8 mouse cellular contexts compared by ENCODE assay signal in genomic region chr11:111536040-111536836, GRCm38 (mm10).
DNase-seq lines count a peak whose midpoint lies in the region; ATAC-seq and TF ChIP-seq lines count a peak whose summit lies in the region.

No protein-coding gene starts in this region.

- H3K4me1 ChIP-seq in kidney, adult 2 months (ENCODE audit: control insufficient read depth, insufficient read depth, low read length) = no peaks in the 10 kb centered on the region
- peaks cover 3% of the 10 kb centered on the region; the same call in 1 of the 2 replicates for H3K4me1 ChIP-seq in G1E (ENCODE audit: insufficient read depth, low read depth, low read length)
- no peaks in the 10 kb centered on the region for H3K4me1 ChIP-seq in midbrain, embryonic 14.5 days (ENCODE audit: control insufficient read depth, insufficient read depth, low read length)

- intact Hi-C loops in gastrocnemius, postnatal 14 days (cut with DNase I; ENCODE audit: low total_unique reads) = loop anchor here (5.0 kb wide), 1 partner anchor 1626 kb away; no protein-coding TSS in a partner anchor

- H3K4me3 ChIP-seq in kidney, adult 2 months (ENCODE audit: insufficient read depth, low read depth, low read length) = no peak overlapping the region
- no peak overlapping the region for H3K4me3 ChIP-seq in G1E (ENCODE audit: low read depth, low read length)
- H3K4me3 ChIP-seq in midbrain, embryonic 14.5 days (replicated peaks; ENCODE audit: low read depth, low read length) = no peak overlapping the region

- no peaks in the 10 kb centered on the region for H3K27me3 ChIP-seq in kidney, adult 2 months (replicated peaks; ENCODE audit: control insufficient read depth, insufficient read depth, low read length)
- H3K27me3 ChIP-seq in G1E (ENCODE audit: insufficient read depth, low read length) = no peaks in the 10 kb centered on the region
- H3K27me3 ChIP-seq in midbrain, embryonic 14.5 days (ENCODE audit: control insufficient read depth, insufficient read depth, low read length) = no peaks in the 10 kb centered on the region

- WGBS in kidney, adult 2 months = 30% methylated on average over 17 of the region's 17 CpGs
- WGBS in midbrain, embryonic 14.5 days = 54% methylated on average over 17 of the region's 17 CpGs

- H3K36me3 ChIP-seq in kidney, adult 2 months (ENCODE audit: control insufficient read depth, insufficient read depth, low read length) = no peaks in the 10 kb centered on the region
- H3K36me3 ChIP-seq in G1E (replicated peaks) = no peaks in the 10 kb centered on the region
- H3K36me3 ChIP-seq in midbrain, embryonic 14.5 days (ENCODE audit: control insufficient read depth, insufficient read depth, low read length) = no peaks in the 10 kb centered on the region

- H3K9ac ChIP-seq in midbrain, embryonic 14.5 days (replicated peaks; ENCODE audit: low read length) = no peak overlapping the region

- H3K4me2 ChIP-seq in midbrain, embryonic 14.5 days (ENCODE audit: low read length) = no peak overlapping the region

- peak; percentile 46 for ATAC-seq in G1E (ENCODE audit: extremely low read depth, insufficient number of reproducible peaks, low FRiP score, poor library complexity, severe bottlenecking)
- no peak for ATAC-seq in midbrain, embryonic 14.5 days (ENCODE audit: low FRiP score, low TSS enrichment)

- H3K27ac ChIP-seq in kidney, adult 2 months (ENCODE audit: insufficient read depth, low read depth, low read length) = no peak overlapping the region
- H3K27ac ChIP-seq in midbrain, embryonic 14.5 days (replicated peaks; ENCODE audit: low read depth, low read length) = no peak overlapping the region

- peak; percentile 22; the same call in 1 of the 2 replicates for TF ChIP-seq CTCF in kidney, adult 2 months (conservative IDR thresholded peaks at IDR 0.05; ENCODE audit: insufficient read depth, insufficient read length, low read depth, low read length)
- TF ChIP-seq CTCF in G1E (IDR thresholded peaks at IDR 0.05; ENCODE audit: low read depth, low read length) = peak; percentile 36; the same call in 1 of the 2 replicates

- H3K9me3 ChIP-seq in G1E (replicated peaks) = no peaks in the 10 kb centered on the region
- no peaks in the 10 kb centered on the region for H3K9me3 ChIP-seq in midbrain, embryonic 14.5 days (ENCODE audit: control insufficient read depth, low read length)

- DNase-seq in kidney, adult 2 months = peak; percentile 47
- DNase-seq in kidney, adult 11 months = no peak
- DNase-seq in G1E (ENCODE audit: low spot score) = no peak
- peak; percentile 38 for DNase-seq in cerebellum, adult 8-10 months
- peak; percentile 31 for DNase-seq in gastrocnemius, postnatal 14 days
- DNase-seq in kidney, postnatal 36 days = peak; percentile 30 to 75
- peak; percentile 90 for DNase-seq in midbrain, embryonic 14.5 days
- DNase-seq in testis, postnatal 10 days (ENCODE audit: low spot score) = peak; percentile 71

- TF ChIP-seq POLR2A in kidney, adult 2 months (IDR thresholded peaks at IDR 0.05; ENCODE audit: low read depth, low read length) = no peak

Comparison
In these comparisons a context has a peak if more than half of its experiments do, and no peak if none do; other contexts are left out.
1. DNase-seq: peak in kidney, adult 2 months (single experiment), cerebellum, adult 8-10 months (single experiment), gastrocnemius, postnatal 14 days (single experiment), kidney, postnatal 36 days (2 of 2), midbrain, embryonic 14.5 days (single experiment) and testis, postnatal 10 days (single experiment); none in kidney, adult 11 months (single experiment) and G1E (single experiment).